Mouse (Mus musculus): ENCODE measurements around the gene Tram1l1. TPM values are rescaled to one million over a fixed set of nuclear protein-coding genes. Genes with fewer than 3 reads are reported as not detected.
A peak's percentile ranks its signal among the peaks of the same experiment; 100 is the strongest.

Gene Tram1l1
- not detected in 2 replicates for total RNA-seq (2017)

- peak; percentile 49 to 69 for ATAC-seq (replicated peaks in 1 of 2; ENCODE audit: insufficient read depth in 1 of 2, low FRiP score in 2 of 2, low TSS enrichment in 1 of 2, low read depth in 1 of 2, poor library complexity in 2 of 2, severe bottlenecking in 2 of 2)
Measured at GRCm38 (mm10) chr3:124320821-124321576, at the start of gene Tram1l1. Gene Tram1l1 (plus strand): TSS chr3:124320855.

GRCm38 (mm10) chr3:124271229-124271628 lies 49.4 kb upstream of the Tram1l1 start:
- no peak for ATAC-seq (replicated peaks in 1 of 2; ENCODE audit: insufficient read depth in 1 of 2, low FRiP score in 2 of 2, low TSS enrichment in 1 of 2, low read depth in 1 of 2, poor library complexity in 2 of 2, severe bottlenecking in 2 of 2)

GRCm38 (mm10) chr3:124271668-124272067 lies 49.0 kb upstream of the Tram1l1 start:
- ATAC-seq (replicated peaks in 1 of 2; ENCODE audit: insufficient read depth in 1 of 2, low FRiP score in 2 of 2, low TSS enrichment in 1 of 2, low read depth in 1 of 2, poor library complexity in 2 of 2, severe bottlenecking in 2 of 2): no peak

- no peak for ATAC-seq (replicated peaks in 1 of 2; ENCODE audit: insufficient read depth in 1 of 2, low FRiP score in 2 of 2, low TSS enrichment in 1 of 2, low read depth in 1 of 2, poor library complexity in 2 of 2, severe bottlenecking in 2 of 2)
Measured at GRCm38 (mm10) chr3:124272465-124273089, 48.1 kb upstream of the Tram1l1 start.

GRCm38 (mm10) chr3:124274928-124275609 lies 45.6 kb upstream of the Tram1l1 start:
- ATAC-seq (replicated peaks in 1 of 2; ENCODE audit: insufficient read depth in 1 of 2, low FRiP score in 2 of 2, low TSS enrichment in 1 of 2, low read depth in 1 of 2, poor library complexity in 2 of 2, severe bottlenecking in 2 of 2): peak; percentile 42 to 76; a peak in 3 of 4 replicates

- ATAC-seq (replicated peaks in 1 of 2; ENCODE audit: insufficient read depth in 1 of 2, low FRiP score in 2 of 2, low TSS enrichment in 1 of 2, low read depth in 1 of 2, poor library complexity in 2 of 2, severe bottlenecking in 2 of 2): peak; percentile 92 to 99
Measured at GRCm38 (mm10) chr3:124288936-124289335, 31.7 kb upstream of the Tram1l1 start.

GRCm38 (mm10) chr3:124319254-124319653 lies 1.4 kb upstream of the Tram1l1 start:
- no peak for ATAC-seq (replicated peaks in 1 of 2; ENCODE audit: insufficient read depth in 1 of 2, low FRiP score in 2 of 2, low TSS enrichment in 1 of 2, low read depth in 1 of 2, poor library complexity in 2 of 2, severe bottlenecking in 2 of 2)

GRCm38 (mm10) chr3:124320398-124320797 lies 257 bp upstream of the Tram1l1 start:
- no peak for ATAC-seq (replicated peaks in 1 of 2; ENCODE audit: insufficient read depth in 1 of 2, low FRiP score in 2 of 2, low TSS enrichment in 1 of 2, low read depth in 1 of 2, poor library complexity in 2 of 2, severe bottlenecking in 2 of 2)

GRCm38 (mm10) chr3:124346445-124346844 lies 25.8 kb downstream of the Tram1l1 start:
- ATAC-seq (replicated peaks in 1 of 2; ENCODE audit: insufficient read depth in 1 of 2, low FRiP score in 2 of 2, low TSS enrichment in 1 of 2, low read depth in 1 of 2, poor library complexity in 2 of 2, severe bottlenecking in 2 of 2): no peak

GRCm38 (mm10) chr3:124357533-124357932 lies 36.9 kb downstream of the Tram1l1 start:
- no peak for ATAC-seq (replicated peaks in 1 of 2; ENCODE audit: insufficient read depth in 1 of 2, low FRiP score in 2 of 2, low TSS enrichment in 1 of 2, low read depth in 1 of 2, poor library complexity in 2 of 2, severe bottlenecking in 2 of 2)

- no peak for ATAC-seq (replicated peaks in 1 of 2; ENCODE audit: insufficient read depth in 1 of 2, low FRiP score in 2 of 2, low TSS enrichment in 1 of 2, low read depth in 1 of 2, poor library complexity in 2 of 2, severe bottlenecking in 2 of 2)
Measured at GRCm38 (mm10) chr3:124372031-124372430, 51.4 kb downstream of the Tram1l1 start.

Other genes starting within 250 kb of the Tram1l1 start
- not detected in 2 replicates for gene 1700006A11Rik, start 105.2 kb downstream of the Tram1l1 start, total RNA-seq (2017)

Measured in hematopoietic stem cell, adult 5-6 weeks (primary cell).